Mouse (Mus musculus) spleen, adult 2 months (tissue): ENCODE measurements around the gene Cyba. TPM values are rescaled to one million over a fixed set of nuclear protein-coding genes. Genes with fewer than 3 reads are reported as not detected.

Source experiments
- DNase-seq, 2 experiments: peaks; one replicate each; pipeline versions ENCODE4 v3.0.0 to v3.0.0-alpha.2; 2012 to 2021; ENCODE audit warnings: low spot score in 2 of 2, low read depth in 1 of 2
- H3K27ac ChIP-seq: fragments of 200-500 bp; 2 replicates; pipeline ENCODE4 v1.5.1; 2012; ENCODE audit warnings: low read length, inconsistent platforms; ENCODE audit not compliant: insufficient read depth
- H3K27me3 ChIP-seq: fragments of 200-500 bp; 2 replicates; pipeline ENCODE4 v1.6.1; 2012; ENCODE audit warnings: mild to moderate bottlenecking, moderate library complexity, low read length, inconsistent platforms; ENCODE audit not compliant: control insufficient read depth, insufficient read depth
- H3K36me3 ChIP-seq: fragments of 200-500 bp; 2 replicates; pipeline ENCODE4 v1.6.1; 2012; ENCODE audit warnings: mild to moderate bottlenecking, low read length, inconsistent platforms; ENCODE audit not compliant: control insufficient read depth, insufficient read depth
- H3K4me1 ChIP-seq: fragments of 200-500 bp; 2 replicates; pipeline ENCODE4 v1.6.1; 2011; ENCODE audit warnings: inconsistent platforms; ENCODE audit not compliant: control insufficient read depth, insufficient read depth, insufficient read length
- H3K4me3 ChIP-seq: fragments of 200-500 bp; 2 replicates; pipeline ENCODE4 v1.5.1; 2011; ENCODE audit warnings: mild to moderate bottlenecking, inconsistent platforms; ENCODE audit not compliant: insufficient read depth, insufficient read length; ENCODE audit errors: extremely low read depth
- CTCF ChIP-seq: fragments of 200-500 bp; IDR thresholded peaks from 2 replicates; pipeline ENCODE4 v1.5.1; 2011; ENCODE audit warnings: mild to moderate bottlenecking, inconsistent platforms; ENCODE audit not compliant: insufficient read depth, insufficient read length, insufficient replicate concordance; ENCODE audit errors: extremely low read depth
- POLR2A ChIP-seq: fragments of 200-500 bp; IDR thresholded peaks from 2 replicates; pipeline ENCODE4 v1.6.1; 2011; ENCODE audit warnings: low read depth, low read length, inconsistent platforms
- WGBS: fragments of 180-500 bp; shearing (Covaris S2); methylation state at CpG from one replicate; pipeline ENCODE4 v1.1.7; 2018; 5-methylcytosine and 5-hydroxymethylcytosine counted together
- polyA plus RNA-seq: library from polyadenylated mRNA; depleted of rRNA; stranded (reverse); fragments of >200 nt; gene quantifications from 2 replicates; pipeline ENCODE4 v1.2.3, GENCODE M21; 2012

The Cyba gene
- polyA plus RNA-seq, 1 experiment, result 823 TPM

DNA sequence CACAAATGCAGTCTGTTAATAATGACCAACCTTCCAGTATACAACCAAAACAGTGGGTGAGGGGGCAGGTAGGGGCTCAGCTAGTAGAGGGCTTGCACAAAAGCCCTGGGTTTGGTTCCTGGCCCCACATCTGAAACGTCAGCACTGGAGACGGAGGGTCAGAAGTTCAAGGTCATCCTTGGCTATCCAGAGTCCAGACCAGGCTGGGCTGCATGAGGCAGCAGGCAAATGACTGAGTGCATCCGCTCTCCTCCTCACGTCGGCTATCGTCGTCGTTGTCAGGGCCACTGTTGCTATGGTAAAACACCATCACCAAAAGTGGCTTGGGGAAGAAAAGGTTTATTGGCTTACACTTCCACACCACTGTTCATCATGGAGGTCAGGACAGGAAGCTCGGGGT lies 18.4 kb downstream of the Cyba start:
- DNase-seq, result no peak
- TF ChIP-seq POLR2A, result no peak
- no peak for TF ChIP-seq CTCF
- Histone ChIP-seq H3K4me1 (no peaks in the 10 kb centered on the region), H3K27ac (no peak overlapping the region), H3K36me3 (peaks cover 42% of the 10 kb centered on the region), H3K27me3 (no peaks in the 10 kb centered on the region), H3K4me3 (no peak overlapping the region)
- 96% methylated on average over 9 of the region's 9 CpGs for WGBS

DNA sequence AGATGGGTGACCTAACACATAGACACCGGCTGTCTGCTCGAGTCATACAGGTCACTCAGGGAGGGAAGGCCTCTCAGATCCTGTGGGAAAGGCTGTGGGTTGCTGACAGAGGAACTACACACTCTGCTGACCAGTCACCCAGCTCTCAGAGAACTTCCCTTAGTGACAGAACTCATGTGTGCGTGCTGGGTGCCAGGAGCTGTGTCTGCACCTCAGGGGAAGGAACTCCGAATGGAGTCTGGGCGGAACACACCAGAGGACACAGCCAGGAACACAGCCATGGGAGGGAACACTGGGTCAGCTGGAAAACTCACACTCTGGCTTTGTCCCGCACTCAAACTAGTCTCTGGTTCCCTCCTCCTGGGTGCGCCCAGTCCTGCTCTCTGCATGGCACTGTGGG lies 25.1 kb downstream of the Cyba start:
- 92% methylated on average over 7 of the region's 7 CpGs for WGBS
- Histone ChIP-seq H3K36me3 (peaks cover 55% of the 10 kb centered on the region), H3K27ac (0 out of 2 replicates have a peak overlapping the region, but pooled peaks have one; percentile 10), H3K4me1 (no peaks in the 10 kb centered on the region), H3K4me3 (no peak overlapping the region), H3K27me3 (no peaks in the 10 kb centered on the region)
- no peak for TF ChIP-seq POLR2A
- no peak for TF ChIP-seq CTCF
- DNase-seq, result no peak

DNA sequence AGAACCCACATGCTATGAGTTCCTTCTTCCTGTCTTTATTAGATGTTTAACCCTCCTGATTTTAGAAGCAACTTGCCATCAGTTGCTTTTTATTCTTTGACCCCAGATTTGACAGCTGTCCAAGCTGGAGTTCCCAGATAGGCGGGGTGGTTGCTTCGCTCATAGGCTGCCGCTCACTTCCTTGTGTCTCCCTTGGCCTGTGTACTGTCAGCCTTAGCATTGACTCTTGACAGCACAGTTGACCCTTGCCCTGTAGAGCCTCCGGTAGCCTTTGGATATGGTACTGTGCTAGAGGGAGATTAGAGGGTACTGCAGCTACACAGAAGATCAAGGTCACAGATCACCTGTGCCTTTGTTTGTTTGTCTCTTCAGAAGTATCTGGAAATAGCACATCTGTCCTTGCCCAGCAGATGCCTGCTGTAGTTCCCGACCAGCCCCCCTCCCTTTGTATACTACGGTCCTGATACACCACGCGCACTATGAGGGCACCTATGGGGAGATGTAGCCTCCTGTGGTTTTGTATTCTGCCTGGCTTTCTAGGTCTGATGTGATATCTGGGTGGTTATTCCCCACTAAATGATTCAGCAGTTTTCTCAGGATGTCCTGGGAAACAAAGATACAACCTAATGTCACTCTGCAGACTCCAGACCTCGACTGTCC lies 27.5 kb downstream of the Cyba start:
- no peaks in the 10 kb centered on the region for H3K4me1 ChIP-seq
- no peak for DNase-seq

DNA sequence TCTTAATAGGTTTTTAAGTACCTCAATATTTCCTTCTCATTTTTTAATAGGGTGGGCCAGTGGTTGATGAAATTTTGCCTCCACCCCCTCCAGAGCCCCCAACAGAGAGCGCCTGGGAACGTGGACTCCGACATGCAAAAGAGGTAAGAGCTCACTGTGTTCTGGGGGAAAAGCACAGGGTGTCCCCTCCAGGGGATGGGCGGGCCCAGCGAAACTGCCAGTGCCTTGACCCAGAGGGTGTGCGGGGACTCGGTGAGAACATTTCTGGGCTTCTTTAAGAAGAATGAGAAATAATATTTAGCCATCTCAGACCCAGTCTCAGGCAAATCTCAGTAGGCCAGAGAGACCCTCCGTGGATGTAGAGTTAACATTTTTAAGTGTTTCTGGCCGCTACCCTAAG lies 34.5 kb downstream of the Cyba start:
- no peak overlapping the region for H3K4me3 ChIP-seq
- no peaks in the 10 kb centered on the region for H3K4me1 ChIP-seq
- WGBS, result 95% methylated on average over 9 of the region's 9 CpGs
- peaks cover 48% of the 10 kb centered on the region for H3K36me3 ChIP-seq
- H3K27ac ChIP-seq, result no peak overlapping the region
- H3K27me3 ChIP-seq, result no peaks in the 10 kb centered on the region
- TF ChIP-seq POLR2A (no peak), CTCF (no peak)
- no peak for DNase-seq

More for the DNA sequence above, 27.5 kb downstream of the Cyba start:
- Histone ChIP-seq H3K36me3 (peaks cover 57% of the 10 kb centered on the region), H3K27me3 (no peaks in the 10 kb centered on the region), H3K27ac (no peak overlapping the region), H3K4me3 (no peak overlapping the region)
- no peak for TF ChIP-seq CTCF
- no peak for TF ChIP-seq POLR2A
- WGBS, result 76% methylated on average over 9 of the region's 9 CpGs

DNA sequence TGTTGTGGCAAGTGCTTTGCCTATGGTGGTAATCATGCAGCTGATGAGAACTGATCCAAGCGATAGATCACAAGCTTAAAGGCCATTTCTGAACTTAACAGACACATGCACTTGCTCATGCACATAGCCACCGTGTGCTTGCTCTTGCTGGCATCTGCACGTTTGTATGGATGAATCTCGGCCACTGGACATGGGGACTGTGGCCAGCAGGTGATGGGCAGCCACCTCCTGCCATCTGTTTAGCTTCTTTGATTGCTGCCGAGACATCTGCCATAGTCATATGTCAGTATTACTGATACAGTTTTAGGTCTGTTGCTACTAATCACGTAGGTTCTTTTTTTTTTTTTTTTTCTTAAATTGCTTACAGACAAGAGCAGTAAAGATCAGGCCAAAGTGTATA lies 37.4 kb downstream of the Cyba start:
- Histone ChIP-seq H3K4me1 (no peaks in the 10 kb centered on the region), H3K36me3 (peaks cover 32% of the 10 kb centered on the region), H3K4me3 (no peak overlapping the region), H3K27ac (no peak overlapping the region), H3K27me3 (no peaks in the 10 kb centered on the region)
- no peak for DNase-seq
- TF ChIP-seq CTCF (no peak), POLR2A (no peak)
- 92% methylated on average over 6 of the region's 6 CpGs for WGBS

DNA sequence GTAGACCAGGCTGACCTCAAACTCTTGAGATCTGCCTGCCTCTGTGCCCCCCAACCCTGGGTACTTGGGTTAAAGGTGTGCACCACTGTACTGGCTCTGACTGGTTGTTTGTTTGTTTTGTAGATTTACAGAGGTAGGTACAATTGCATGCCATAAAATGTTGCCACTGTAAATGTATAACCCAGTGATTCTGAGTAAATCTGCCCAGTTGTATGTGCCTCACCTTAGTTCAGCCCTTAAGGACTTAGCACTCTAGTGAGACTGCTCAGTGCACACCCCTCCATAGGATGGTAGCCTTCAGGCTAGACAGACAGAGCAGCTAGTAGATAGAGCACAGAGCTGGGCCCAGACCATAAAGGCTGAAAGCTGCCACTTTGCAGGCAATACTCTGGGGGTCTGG lies 39.0 kb downstream of the Cyba start:
- Histone ChIP-seq H3K27me3 (no peaks in the 10 kb centered on the region), H3K4me3 (no peak overlapping the region), H3K27ac (no peak overlapping the region), H3K36me3 (peaks cover 25% of the 10 kb centered on the region), H3K4me1 (no peaks in the 10 kb centered on the region)
- no peak for DNase-seq
- TF ChIP-seq POLR2A (no peak), CTCF (no peak)

DNA sequence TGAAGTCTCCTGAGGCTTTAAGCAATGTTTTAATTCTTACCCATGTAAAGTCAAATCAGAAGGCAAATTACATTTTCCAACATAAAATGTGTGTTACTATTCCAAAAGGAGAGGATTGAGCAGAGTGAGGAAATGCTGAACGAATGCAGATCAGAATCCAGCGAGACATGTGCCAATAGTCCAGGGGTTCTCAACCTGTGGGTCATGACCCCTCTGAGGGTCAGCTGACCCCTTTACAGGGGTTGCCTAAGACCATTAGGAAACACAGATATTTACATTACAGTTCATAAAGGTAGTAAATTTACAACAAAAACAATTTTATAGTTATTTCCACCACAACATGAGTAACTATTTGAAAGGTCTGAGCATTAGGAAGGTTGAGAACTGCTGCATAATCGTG lies 42.0 kb downstream of the Cyba start:
- no peak for DNase-seq
- Histone ChIP-seq H3K27ac (no peak overlapping the region), H3K36me3 (peaks cover 29% of the 10 kb centered on the region), H3K27me3 (no peaks in the 10 kb centered on the region), H3K4me3 (no peak overlapping the region), H3K4me1 (no peaks in the 10 kb centered on the region)
- no peak for TF ChIP-seq CTCF
- TF ChIP-seq POLR2A, result no peak
- 83% methylated on average over 3 of the region's 3 CpGs for WGBS
